Mouse (Mus musculus) CD8-positive naive resting alpha-beta T cell, adult 2 months (primary cell): ENCODE data around the gene Adgrb3.
"Not testable (repeated sequence)": the region's sequence is repeated elsewhere in the genome, so short reads cannot be mapped to it uniquely, and the experiment has no call there.

Experiments
- DNase-seq, 2 experiments: peaks; one replicate each; pipeline ENCODE4 v3.0.0; 2022; ENCODE audit warnings: low read depth in 2 of 2, low spot score in 2 of 2

Gene Adgrb3

GRCm38 (mm10) chr1:25023156-25023555, 806.4 kb downstream of the Adgrb3 start:
- no peak for DNase-seq

- DNase-seq = not testable (repeated sequence)
Measured at GRCm38 (mm10) chr1:25017851-25018250, 811.7 kb downstream of the Adgrb3 start.
